Mouse (Mus musculus) hematopoietic stem cell, adult 5-6 weeks (primary cell): Measurements from ENCODE around the gene Lrrc28. TPM values are rescaled to one million over a fixed set of nuclear protein-coding genes. Genes with fewer than 3 reads are reported as not detected.

ENCODE experiments used
- ATAC-seq, 2 experiments: fragments of 125-278 bp in 1 of 2; replicated peaks in 1 of 2; 2 replicates each; pipeline ENCODE4 v1.8.0; 2016 to 2017; ENCODE audit warnings: inconsistent platforms in 2 of 2, mild to moderate bottlenecking in 2 of 2, moderate number of reproducible peaks in 2 of 2, low read depth in 1 of 2, moderate TSS enrichment in 1 of 2; ENCODE audit not compliant: low FRiP score in 2 of 2, poor library complexity in 2 of 2, severe bottlenecking in 2 of 2, insufficient read depth in 1 of 2, low TSS enrichment in 1 of 2
- total RNA-seq: library from RNA; stranded (forward); fragments of 172-1452, 232-1000 nt; gene quantifications from 2 replicates; pipeline ENCODE4 v1.2.3, GENCODE M21; 2017

The Lrrc28 gene
- total RNA-seq, 1 experiment from 2014 or later, result 20.6 TPM

DNA sequence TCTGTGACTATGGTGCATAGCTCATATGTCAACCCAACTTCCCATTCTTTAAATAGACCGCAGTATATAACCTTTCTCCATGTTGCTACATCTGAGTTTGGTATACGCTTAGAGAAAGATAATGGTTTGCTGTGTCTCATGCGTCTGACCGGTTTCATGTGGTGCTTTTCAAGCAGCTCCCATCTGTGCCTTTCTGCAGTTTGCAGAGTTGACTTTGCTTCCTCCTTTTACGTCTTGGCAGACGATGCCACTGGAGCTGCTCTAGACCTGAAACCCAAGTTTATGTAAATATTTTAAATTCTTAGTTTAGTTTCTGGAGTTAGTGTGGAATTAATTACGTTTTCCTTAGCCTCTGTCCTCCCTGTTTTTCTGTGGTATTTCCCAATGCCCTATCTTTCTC, 9.6 kb upstream of the Lrrc28 start:
- 0 out of 4 replicates have a peak, but pooled peaks of 1 of the 2 experiments have one; percentile 22 for ATAC-seq

DNA sequence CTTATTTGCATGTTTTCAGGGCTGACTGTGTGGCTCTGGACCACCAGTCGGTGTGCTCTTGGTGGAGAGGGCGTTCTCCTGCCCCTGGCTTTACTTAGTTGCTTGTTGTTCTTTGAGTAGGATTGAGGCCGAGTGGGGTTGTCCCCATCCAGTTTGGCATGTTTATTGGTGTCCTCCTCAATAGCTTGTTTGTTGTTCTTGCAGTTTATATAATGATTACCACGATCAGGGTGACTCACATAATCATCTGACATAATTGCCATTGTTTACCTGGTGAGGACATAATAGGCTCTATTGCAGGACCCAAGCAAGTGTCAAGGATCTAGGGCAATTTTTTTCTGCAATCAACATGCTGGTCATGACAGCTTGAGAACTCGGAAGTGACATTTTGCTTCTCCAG, 7.1 kb upstream of the Lrrc28 start:
- ATAC-seq, result 0 out of 4 replicates have a peak, but pooled peaks have one; percentile 17 to 29

DNA sequence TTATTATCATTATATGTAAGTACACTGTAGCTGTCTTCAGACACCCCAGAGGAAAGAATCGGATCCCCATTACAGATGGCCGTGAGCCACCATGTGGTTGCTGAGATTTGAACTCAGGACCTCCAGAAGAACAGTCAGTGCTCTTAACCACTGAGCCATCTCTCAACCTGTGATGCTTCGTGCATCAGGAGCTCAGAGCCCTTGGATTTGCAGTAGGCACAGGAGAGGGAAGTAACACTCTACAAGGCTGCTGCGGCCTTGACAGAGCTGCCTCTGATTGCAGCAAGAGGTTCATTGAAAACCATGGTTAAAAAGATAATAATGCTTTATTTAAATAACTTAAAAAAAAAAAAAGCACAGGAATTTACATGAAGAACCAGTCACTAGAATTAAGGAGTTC, 3.3 kb upstream of the Lrrc28 start:
- no peak for ATAC-seq

DNA sequence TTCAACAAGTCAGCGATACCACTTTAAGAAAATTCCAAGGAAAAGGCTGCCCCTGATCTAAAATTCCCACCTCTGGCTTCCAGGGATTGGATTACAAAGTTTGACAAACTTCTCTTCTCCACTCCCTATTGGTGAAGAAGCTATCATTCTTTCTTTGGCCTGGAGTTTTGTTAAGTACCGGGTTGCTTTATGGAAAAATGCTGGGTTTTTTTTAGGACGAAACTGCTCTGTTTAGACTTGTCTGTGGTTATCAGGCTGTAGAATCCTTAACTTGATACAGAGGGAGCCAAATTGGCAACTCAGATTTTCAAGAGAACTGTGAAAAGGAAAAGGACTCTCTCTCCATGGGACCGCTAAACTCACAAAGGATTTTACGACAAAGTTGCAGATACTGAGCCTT, 2.2 kb upstream of the Lrrc28 start, which contains the start of gene Ttc23:
Gene Ttc23, plus strand, starts transcription at position 134 of the 400 bp plus-strand sequence.
- no peak for ATAC-seq

DNA sequence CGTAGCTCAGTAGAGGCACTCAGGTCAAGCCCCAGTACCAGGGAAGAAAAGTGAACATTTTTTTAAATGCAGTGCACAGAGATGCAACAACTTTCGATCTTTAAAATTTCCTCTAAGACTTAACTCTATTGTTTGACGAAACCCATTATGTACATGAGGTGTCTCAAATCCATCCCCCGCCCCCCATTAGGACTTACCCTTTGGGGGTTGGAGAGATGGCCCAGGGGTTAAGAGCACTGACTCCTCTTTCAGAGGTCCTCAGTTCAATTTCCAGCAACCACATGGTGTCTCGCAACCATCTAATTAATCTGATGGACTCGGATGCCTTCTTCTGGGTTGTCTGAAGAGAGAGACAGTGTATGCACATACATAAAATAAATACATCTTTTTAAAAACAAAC, 1.1 kb upstream of the Lrrc28 start:
- ATAC-seq, result no peak

DNA sequence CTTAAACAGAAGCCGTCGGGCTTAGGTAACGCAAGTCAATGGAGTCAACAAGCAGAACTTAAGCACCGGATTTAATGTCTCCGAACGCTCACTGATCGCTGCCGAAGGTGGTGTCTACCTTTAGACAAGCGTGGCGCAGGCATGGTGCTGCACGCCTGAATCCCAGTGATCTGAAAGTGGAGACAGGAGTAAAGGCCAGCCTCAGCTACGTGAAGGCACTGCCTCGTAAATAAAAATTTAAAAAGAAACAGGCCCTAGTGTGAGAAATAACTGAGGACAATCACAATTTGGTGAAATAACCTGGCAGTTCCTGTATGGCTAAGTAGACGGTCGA, 580 bp upstream of the Lrrc28 start:
- ATAC-seq, result peak; percentile 9 to 33

DNA sequence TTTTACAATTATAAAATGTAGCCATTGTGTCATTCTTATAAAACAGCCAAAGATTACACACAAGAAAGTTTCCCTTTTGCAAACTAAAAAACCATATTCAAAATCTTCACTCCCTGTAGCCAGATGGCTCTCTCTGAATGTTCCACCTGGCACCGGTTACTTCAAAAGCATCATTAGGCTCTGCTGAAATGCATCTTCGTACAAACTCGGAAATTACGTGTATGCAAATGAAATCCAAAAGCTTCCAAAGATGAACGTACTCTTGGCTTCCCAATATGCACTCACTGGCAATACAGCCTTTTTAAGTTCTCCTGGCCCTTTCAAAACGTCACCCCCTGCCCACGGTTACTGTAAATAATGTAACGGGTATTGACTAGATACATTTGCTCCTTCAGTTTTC, 777 bp downstream of the Lrrc28 start:
- no peak for ATAC-seq

DNA sequence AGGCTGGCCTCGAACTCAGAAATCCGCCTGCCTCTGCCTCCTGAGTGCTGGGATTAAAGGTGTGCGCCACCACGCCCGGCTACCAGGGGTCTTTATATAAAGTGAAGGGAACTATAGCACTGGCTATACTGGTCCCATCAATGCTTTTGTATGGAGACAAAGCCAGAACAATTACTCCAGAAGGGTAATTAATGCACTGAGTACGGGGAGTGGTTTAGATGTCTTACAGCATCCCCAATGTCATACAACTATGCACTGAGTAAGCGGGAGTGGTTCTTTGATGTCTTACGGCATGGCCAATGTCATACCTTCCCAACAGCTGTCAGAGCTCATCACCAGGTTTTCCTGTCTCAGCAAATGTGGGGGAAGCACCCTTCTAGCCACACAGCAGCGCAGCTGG, 2.1 kb downstream of the Lrrc28 start:
- no peak for ATAC-seq

DNA sequence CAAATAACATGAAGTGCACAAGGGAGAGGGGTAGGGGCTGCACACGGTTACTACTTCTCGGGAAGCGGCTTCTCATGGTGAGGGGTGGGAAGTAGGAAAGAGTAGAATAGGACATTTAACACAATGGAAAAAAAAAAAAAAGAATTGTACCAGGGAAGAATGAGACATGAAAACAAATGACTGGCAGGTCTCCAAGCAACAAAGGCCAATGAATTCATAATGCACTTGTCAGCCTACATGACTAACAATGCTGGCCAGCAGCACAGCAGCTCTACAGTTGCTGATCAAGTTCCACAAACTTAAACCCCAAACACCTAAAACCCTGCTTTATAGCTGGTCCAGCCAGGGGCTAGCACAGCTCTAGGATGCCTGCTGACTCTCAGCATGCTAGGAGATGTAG, 6.1 kb downstream of the Lrrc28 start:
- ATAC-seq, result no peak

DNA sequence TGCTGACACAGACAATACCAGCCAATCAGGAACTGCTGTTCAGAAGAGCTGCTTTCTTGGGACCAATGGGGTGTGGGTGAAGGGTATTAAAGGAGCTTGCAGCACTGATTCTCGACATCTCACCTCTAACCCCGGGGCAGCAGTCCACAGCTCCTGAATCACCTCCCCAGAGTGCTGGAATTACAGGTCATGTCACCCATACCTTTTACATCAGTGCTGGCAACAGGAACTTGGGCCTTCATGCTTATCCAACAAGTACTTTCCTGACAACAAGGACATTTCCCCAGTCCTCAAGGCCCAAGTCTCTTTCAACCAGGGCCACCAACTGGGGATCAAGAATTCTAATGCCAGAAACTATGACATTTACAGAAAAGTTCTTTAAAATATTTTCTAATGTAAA, 8.9 kb downstream of the Lrrc28 start:
- no peak for ATAC-seq

DNA sequence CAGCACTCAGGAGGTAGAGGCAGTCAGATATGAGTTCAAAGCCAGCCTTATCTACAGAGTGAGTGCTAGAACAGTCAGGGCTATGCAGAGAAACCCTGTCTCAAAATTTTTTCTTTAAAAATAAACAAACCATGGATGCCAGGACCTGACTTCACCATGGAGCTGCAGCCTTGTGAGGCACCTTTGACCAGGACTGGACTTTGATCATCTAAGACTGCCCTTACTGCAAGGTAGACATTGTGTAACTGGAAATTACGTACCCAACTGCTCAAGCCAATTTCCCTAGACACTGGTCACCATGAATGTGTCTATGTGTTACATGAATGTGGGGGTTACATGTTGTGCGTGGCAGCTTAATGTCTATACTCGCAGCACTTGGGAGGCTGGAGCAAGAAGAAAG, 10.9 kb downstream of the Lrrc28 start:
- ATAC-seq, result no peak

DNA sequence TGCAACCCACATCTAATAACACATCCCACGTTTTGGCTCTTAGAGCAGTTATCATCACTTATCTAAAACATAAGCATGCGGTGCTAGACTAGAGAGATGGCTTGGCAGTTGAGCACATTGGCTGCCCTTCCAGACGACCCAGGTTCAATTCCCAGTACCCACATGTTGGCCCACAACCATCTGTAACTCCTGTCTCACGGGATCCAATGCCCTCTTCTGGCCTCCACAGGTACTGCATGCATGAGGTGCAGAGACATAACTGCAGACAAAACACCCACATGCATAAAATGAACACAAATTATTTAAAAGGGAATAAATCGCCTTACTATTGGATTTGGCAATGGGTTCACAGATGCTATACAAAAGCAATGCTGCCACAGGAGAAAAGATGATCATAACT, 12.7 kb downstream of the Lrrc28 start:
- no peak for ATAC-seq

DNA sequence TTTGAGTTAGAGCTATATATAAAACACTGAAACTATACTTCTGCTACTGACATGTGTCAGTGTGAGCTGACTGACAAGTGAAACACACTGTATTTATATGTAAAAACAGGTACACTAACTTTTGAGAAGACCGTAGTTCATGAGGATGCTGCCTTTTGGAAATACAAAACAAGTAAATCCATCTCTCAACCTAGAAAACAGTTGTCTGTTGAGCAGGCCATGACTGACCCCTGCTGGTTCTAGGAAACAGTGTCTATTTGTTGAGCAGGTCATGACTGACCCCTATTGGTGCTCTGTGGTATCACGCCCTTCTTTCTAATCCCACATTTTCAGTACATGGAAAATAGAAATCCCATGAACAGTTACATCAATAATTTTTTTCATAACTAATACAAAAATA, 14.3 kb downstream of the Lrrc28 start:
- peak; percentile 89 to 96 for ATAC-seq

DNA sequence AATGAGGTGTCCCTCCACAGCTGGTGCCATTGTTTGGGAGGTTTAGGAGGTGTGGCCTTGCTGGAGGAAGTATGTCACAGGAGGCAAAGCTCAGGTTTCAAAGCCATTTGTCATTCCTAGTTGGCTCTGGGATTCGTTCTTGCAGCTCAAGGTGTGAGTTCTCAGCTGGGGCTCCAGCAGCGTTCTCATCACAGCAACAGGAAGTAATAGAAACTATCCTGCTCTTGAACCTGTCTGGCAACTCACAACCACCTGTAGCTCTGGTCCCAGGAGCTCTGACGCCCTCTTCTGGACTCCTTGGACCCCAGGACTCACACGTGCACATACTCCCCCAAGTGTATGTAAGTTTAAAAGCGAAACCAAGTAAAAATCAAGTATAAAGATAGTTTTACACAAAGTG, 15.4 kb downstream of the Lrrc28 start:
- ATAC-seq, result no peak

DNA sequence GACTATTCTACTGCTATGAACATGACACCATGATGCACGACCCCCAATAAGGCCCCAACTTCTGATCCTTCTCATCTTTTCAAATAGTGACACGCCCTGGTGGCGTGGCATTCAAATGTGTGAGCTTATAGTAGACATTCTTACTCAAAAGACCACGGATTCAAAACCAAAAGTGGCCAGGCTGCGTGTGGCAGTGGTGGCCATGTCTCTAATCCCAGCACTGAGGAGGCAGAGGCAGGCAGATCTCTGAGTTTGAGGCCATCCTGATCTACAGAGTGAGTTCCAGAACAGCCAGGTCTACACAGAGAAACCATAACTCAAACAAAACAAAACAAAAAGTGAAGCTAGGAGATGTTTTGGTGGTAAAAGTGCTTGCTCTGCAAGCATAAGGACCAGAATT, 18.4 kb downstream of the Lrrc28 start:
- ATAC-seq, result no peak

DNA sequence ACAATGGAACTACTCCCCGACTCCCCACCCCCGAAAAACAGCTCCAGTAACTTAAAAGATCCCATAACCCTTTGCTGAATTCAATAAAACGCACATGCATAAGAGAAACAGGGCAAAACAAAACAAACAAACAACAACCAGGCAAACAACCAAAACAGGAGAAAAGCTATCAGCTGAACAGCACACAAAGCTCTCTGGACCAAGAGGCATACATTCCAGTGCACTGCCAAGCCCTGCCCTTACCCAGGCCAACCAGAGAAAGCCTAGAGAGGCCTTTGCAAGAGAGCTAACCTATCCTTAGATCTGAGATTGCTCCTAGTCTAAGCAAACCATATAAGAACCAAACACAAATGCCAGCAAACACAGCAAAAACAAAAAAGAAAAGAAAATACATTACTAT, 22.9 kb downstream of the Lrrc28 start:
- ATAC-seq, result no peak

DNA sequence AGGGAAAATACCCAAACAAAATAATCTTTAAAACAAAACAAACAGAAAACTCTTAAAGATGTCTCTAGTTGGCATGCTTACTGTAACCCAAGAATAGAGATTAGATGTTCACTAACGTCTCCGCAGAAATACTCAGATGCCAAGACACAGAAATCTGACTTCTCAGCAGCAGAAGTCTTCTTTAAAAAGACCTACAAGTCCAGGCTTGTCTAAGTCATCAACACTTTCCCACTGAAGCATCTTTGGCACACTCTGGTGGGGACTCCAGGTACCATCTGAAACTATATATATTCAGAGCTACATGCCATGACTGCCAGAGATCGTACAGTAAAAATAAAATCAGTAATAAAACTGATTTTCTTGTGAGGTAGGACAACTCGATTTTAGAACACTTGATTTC, 25.2 kb downstream of the Lrrc28 start:
- 0 out of 4 replicates have a peak, but pooled peaks of 1 of the 2 experiments have one; percentile 12 for ATAC-seq

DNA sequence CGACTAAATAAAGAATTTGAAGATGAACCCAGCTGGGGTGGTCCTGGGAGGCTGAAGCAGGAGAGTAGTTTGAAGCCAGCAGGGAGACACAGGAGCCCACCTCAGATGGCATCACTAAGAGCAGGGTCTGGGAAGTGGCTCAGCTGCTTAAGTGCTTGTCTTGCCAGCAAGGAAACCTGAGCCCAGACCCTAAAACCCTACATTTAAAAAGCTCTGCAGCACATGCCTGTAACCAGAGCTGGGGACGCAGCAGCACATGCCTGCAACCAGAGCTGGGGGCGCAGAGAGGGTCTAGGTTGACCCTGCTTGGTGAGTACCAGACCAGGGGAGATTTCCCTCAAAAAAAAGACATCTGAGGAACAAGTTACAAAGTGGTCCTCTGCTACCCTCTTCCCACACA, 26.8 kb downstream of the Lrrc28 start:
- no peak for ATAC-seq

DNA sequence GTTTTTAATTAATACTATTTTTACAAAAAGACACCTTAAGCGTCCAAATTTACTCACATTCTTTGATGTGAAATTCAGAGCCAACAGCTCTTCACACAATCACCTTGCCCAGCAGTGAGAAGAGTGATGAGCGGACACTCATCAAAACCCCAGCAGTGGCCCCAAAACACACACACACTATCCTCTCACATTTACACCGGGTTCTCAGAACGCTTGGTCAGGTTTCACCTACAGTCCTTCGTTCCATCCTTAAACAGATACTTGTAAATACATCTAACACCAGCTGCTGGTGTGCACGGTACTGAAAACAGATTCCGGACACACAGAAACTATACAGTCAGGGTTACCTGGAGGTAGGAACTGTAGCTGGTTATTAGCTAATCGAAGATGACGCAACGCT, 27.4 kb downstream of the Lrrc28 start:
- no peak for ATAC-seq

DNA sequence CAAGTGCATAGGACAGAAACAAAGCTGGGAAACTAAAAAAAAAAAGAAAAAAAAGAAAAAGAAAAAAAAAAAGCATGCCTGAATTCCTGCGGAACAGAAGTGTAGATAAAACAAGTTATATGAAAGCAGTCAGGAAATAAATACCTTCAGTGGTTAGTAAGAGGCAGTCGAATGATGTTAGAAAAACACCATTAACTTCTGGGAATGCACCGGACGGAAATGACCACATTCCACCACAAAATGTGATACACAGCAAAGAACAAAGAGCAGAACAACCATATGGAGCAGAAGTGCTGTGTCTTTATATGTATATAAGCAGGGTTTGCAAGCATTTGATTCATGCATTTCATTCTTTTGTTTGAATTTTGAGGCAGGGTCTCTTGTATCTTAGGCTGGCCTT, 28.2 kb downstream of the Lrrc28 start:
- ATAC-seq, result no peak
